Mouse (Mus musculus) myocyte (in vitro differentiated cells): Measurements from ENCODE around the gene Tnfsf13b.

Experiments
- CEBPB ChIP-seq: IDR thresholded peaks from 2 replicates; pipeline ENCODE4 v1.6.1; 2011; ENCODE audit warnings: mild to moderate bottlenecking, moderate library complexity; ENCODE audit not compliant: poor library complexity, insufficient read depth, severe bottlenecking
- E2F4 ChIP-seq: IDR thresholded peaks from one replicate; pipeline ENCODE4 v1.6.1; 2011; ENCODE audit warnings: mild to moderate bottlenecking, control low read depth, moderate library complexity; ENCODE audit not compliant: insufficient read depth
- MAX ChIP-seq: IDR thresholded peaks from one replicate; pipeline ENCODE4 v1.6.1; 2011; ENCODE audit warnings: low read depth, mild to moderate bottlenecking, control low read depth
- MYOD1 ChIP-seq, 3 experiments: IDR thresholded peaks; one replicate each; pipeline ENCODE4 v1.6.1; 2011; ENCODE audit warnings: control low read depth in 2 of 3, low read depth in 2 of 3, mild to moderate bottlenecking in 2 of 3, moderate library complexity in 1 of 3; ENCODE audit not compliant: insufficient read length in 2 of 3, control insufficient read depth in 1 of 3
- MYOG ChIP-seq, 3 experiments: IDR thresholded peaks; one replicate each; pipeline ENCODE4 v1.6.1; 2011; ENCODE audit warnings: control low read depth in 2 of 3, low read depth in 2 of 3, mild to moderate bottlenecking in 2 of 3; ENCODE audit not compliant: insufficient read length in 2 of 3, control insufficient read depth in 1 of 3, insufficient read depth in 1 of 3
- POLR2A ChIP-seq: IDR thresholded peaks from one replicate; pipeline ENCODE4 v1.6.1; 2011; ENCODE audit warnings: low read depth, mild to moderate bottlenecking, control low read depth, moderate library complexity; ENCODE audit not compliant: insufficient read length
- REST ChIP-seq: IDR thresholded peaks from one replicate; pipeline ENCODE4 v1.6.1; 2011; ENCODE audit warnings: mild to moderate bottlenecking, control low read depth, moderate library complexity; ENCODE audit not compliant: insufficient read depth, insufficient read length
- SRF ChIP-seq: IDR thresholded peaks from one replicate; pipeline ENCODE4 v1.6.1; 2011; ENCODE audit warnings: low read depth; ENCODE audit not compliant: control insufficient read depth, insufficient read length
- TCF12 ChIP-seq: IDR thresholded peaks from one replicate; pipeline ENCODE4 v1.6.1; 2011; ENCODE audit warnings: mild to moderate bottlenecking, control low read depth; ENCODE audit not compliant: poor library complexity, insufficient read depth, severe bottlenecking
- TCF3 ChIP-seq: IDR thresholded peaks from one replicate; pipeline ENCODE4 v1.6.1; 2011; ENCODE audit warnings: low read depth, control low read depth; ENCODE audit not compliant: insufficient read length
- USF1 ChIP-seq: IDR thresholded peaks from one replicate; pipeline ENCODE4 v1.6.1; 2011; ENCODE audit warnings: low read depth, mild to moderate bottlenecking, control low read depth, moderate library complexity

DNA sequence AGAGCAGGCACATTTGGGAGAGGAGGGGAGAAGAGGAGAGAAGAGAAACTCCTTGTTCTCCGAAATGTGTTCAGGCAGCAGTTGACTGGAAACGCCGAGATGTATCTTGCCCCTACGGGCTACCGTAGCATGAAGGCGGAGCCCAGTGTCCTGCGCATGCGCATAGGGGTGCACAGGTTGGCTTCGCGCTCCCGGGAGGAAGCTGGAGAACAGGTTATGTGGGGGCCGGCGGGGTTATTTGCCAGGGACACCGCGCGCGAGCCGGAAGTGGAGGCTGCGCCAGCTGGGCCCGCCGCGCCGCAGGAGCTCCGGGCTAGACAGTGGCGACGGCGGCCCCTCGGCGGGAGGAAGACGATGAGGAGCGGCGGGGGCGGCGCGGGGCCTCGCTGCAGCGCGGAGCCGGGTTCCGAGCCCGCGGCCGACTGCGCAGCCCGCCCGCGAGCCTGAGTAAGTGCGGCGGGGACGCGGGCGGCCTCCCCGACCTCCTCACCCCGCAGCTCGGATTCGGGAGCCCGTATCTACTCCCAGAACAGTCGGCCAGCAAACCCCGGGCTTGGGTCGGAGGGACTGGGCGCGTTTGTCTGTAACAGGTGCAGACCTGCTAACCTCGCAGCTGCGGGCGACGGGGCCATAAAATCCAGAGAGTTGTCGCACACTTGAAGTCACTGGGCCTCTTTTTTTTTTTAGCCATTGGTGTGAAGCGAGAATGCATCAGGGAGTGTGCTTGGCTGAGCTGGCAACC, 28.5 kb upstream of the Tnfsf13b start, which contains the start of the genes Lig4 and Abhd13:
- TF ChIP-seq POLR2A (peak; percentile 77), MAX (no peak), MYOG (IDR thresholded peaks at IDR 0.05; ENCODE audit: control insufficient read depth in 1 of 3, insufficient read depth in 1 of 3, insufficient read length in 2 of 3, low read depth in 2 of 3) (peak in 1 of 3 experiments; percentile 56), MYOD1 (IDR thresholded peaks at IDR 0.05; ENCODE audit: control insufficient read depth in 1 of 3, insufficient read length in 2 of 3, low read depth in 2 of 3) (peak in 1 of 3 experiments; percentile 55), E2F4 (no peak), TCF3 (no peak), USF1 (no peak), REST (no peak), TCF12 (no peak), SRF (peak; percentile 23), CEBPB (no peak)
